Mouse (Mus musculus) embryonic fibroblast, embryonic 13.5 days (primary cell): ENCODE data around the gene Gas1. TPM values are rescaled to one million over a fixed set of nuclear protein-coding genes. Genes with fewer than 3 reads are reported as not detected.

Experiments
- H3K27ac ChIP-seq: 2 replicates; pipeline ENCODE4 v1.5.1; 2012; ENCODE audit warnings: low read length, control low read depth, inconsistent platforms; ENCODE audit not compliant: insufficient read depth
- H3K4me1 ChIP-seq: 2 replicates; pipeline ENCODE4 v1.6.1; 2011; ENCODE audit warnings: low read length; ENCODE audit not compliant: control insufficient read depth, insufficient read depth
- H3K4me3 ChIP-seq: 2 replicates; pipeline ENCODE4 v1.5.1; 2011; ENCODE audit warnings: mild to moderate bottlenecking, control low read depth, low read length; ENCODE audit not compliant: insufficient read depth
- CTCF ChIP-seq: IDR thresholded peaks from 2 replicates; pipeline ENCODE4 v1.5.1; 2011; ENCODE audit warnings: mild to moderate bottlenecking, control low read depth, low read length, moderate library complexity, borderline replicate concordance; ENCODE audit not compliant: insufficient read depth
- POLR2A ChIP-seq: IDR thresholded peaks from 2 replicates; pipeline ENCODE4 v1.6.1; 2011; ENCODE audit warnings: low read depth, mild to moderate bottlenecking, control low read depth, low read length, moderate library complexity
- polyA plus RNA-seq: library from polyadenylated mRNA; stranded (reverse); fragments of >200 nt; gene quantifications from 2 replicates; pipeline ENCODE4 v1.2.4, GENCODE M21; 2011; ENCODE audit warnings: low read depth; ENCODE audit not compliant: missing spikeins, insufficient read length

Gene Gas1
- polyA plus RNA-seq, 1 experiment: 241 TPM

DNA sequence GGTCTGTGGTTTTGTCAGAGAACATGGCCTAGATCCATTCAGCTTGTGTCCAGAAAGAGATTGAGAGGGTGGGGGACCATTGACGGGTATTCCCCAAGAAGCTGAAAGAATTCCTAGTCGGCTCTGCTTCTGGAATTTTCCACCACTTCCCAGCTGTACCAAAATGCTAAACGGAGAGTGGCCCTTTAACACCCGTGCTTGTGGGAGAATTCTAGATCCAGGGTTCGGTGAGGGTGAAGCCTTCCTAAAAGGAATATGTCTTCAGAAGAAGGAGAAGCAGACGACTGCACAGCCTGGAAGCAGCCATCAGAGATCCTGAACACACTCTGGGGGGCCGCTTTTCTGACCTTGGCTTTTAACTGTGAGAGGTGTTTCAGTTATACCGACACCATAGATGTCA is 11.8 kb upstream of the Gas1 start:
- TF ChIP-seq POLR2A: no peak
- H3K4me3 ChIP-seq: no peak overlapping the region
- no peaks in the 10 kb centered on the region for H3K4me1 ChIP-seq
- no peak overlapping the region for H3K27ac ChIP-seq

DNA sequence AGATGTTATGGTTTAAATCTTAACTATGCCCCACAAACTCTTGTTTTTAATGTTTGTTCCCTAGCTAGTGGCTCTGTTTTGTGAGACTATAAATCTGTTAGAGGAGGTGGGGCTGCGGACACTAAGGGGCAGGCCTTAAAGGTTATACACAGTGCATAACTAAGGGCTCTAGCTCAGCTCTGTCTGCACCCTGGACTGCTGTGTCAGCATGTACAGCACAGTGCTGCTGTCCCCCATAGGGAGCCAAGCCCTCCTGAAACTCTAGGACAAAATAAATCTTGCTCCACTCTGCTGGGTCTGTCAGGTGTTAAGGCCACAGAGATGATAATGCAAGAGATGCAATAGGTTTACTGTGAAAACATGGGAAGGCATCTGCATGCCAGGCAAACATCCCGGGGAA is 10.1 kb upstream of the Gas1 start:
- Histone ChIP-seq H3K27ac (no peak overlapping the region), H3K4me3 (no peak overlapping the region), H3K4me1 (no peaks in the 10 kb centered on the region)
- TF ChIP-seq POLR2A (no peak), CTCF (no peak)

DNA sequence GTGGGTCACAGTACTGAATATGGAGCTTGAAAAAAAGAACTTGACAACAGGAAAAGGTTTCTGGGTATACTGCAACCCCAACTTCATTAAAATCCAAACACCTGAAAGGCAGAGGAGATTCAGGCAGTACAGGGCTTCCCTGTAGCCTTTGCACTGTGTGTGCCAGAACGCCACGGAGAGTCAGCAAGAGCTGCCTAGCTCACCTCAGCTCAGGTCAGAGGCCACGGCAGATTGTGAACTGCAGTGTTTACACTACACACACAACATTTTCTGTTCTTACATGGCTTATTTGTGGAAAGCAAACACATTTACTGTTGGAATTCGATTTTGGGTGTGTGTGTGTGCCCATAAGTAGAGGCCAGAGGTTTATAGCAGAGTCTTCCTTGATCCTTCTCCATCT is 5.2 kb upstream of the Gas1 start:
- TF ChIP-seq POLR2A (no peak), CTCF (no peak)
- Histone ChIP-seq H3K4me1 (no peaks in the 10 kb centered on the region), H3K4me3 (no peak overlapping the region), H3K27ac (no peak overlapping the region)

DNA sequence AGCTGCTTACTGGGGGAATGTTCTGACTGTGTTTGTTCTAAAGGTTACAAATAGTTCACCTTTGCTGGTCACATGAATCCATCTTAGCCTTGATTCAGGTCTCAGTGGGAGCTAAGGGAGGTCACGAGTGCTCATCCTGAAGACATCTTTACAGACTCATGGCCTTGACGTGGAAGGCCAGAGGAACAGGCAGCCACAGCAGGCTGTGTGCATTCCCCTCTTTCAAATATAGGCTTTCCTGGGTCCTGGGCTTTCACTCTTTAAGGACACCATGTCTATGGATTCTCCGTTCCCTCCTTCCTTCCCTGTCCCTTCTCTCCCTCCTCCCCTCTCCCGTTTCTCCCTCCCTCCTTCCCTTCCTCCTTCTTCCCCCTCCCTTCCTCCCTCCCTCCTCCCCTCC is 2.5 kb upstream of the Gas1 start:
- Histone ChIP-seq H3K27ac (no peak overlapping the region), H3K4me3 (no peak overlapping the region)

DNA sequence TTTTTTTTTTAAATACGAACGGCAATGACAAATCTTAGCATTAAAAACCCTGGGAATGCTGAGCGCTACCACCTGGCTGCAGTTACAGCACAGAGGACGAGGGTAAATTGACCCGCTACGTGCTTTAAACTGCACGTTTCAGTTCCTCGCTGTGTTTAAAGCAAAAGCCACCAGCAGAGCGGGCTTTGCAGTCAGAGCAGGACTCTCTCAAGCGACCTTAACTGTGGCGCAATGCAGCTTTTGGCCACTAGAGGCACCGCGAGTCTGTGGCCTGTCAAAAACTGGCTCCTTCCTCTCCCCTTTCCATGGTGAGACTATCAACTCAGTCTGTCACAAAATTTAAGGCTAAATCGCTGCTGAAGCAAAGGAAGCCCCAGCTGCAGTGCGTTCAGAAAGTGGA is 1.3 kb upstream of the Gas1 start:
- Histone ChIP-seq H3K27ac (peak overlapping the region; percentile 53), H3K4me3 (peak overlapping the region; percentile 89), H3K4me1 (no peaks in the 10 kb centered on the region)
- TF ChIP-seq POLR2A: peak; percentile 47; the same call in 1 of the 2 replicates
- TF ChIP-seq CTCF: peak; percentile 95

More for the DNA sequence above, 2.5 kb upstream of the Gas1 start:
- H3K4me1 ChIP-seq: no peaks in the 10 kb centered on the region
- TF ChIP-seq POLR2A (no peak), CTCF (no peak)

- Histone ChIP-seq H3K4me3 (peak overlapping the region; percentile 89), H3K27ac (peak overlapping the region; percentile 53), H3K4me1 (no peaks in the 10 kb centered on the region)
- TF ChIP-seq POLR2A (peak; percentile 33; the same call in 1 of the 2 replicates), CTCF (no peak)
These were observed 589 bp upstream of the Gas1 start for GRCm38 (mm10) chr13:60177797-60178110.

DNA sequence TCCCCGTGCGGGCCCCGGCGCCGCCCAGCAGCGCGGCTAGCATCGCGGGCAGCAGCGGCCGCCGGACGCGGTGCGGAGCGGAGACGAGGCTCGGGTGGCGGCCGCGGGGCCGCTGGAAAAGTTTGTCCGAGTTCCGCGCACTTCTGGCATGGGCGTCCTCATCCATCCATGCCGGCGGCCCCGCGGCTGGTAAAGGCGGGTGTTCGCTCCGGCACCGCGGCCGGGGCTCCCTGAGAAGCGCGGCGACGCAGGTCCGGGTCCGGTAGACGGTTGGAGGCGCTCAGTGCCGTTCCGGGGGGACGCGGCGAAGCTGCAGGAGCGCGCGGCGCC is 424 bp downstream of the Gas1 start:
- Histone ChIP-seq H3K4me3 (peak overlapping the region; percentile 89), H3K27ac (peak overlapping the region; percentile 93), H3K4me1 (peaks cover 4% of the 10 kb centered on the region; the same call in 1 of the 2 replicates)
- TF ChIP-seq POLR2A: no peak
- TF ChIP-seq CTCF: no peak

DNA sequence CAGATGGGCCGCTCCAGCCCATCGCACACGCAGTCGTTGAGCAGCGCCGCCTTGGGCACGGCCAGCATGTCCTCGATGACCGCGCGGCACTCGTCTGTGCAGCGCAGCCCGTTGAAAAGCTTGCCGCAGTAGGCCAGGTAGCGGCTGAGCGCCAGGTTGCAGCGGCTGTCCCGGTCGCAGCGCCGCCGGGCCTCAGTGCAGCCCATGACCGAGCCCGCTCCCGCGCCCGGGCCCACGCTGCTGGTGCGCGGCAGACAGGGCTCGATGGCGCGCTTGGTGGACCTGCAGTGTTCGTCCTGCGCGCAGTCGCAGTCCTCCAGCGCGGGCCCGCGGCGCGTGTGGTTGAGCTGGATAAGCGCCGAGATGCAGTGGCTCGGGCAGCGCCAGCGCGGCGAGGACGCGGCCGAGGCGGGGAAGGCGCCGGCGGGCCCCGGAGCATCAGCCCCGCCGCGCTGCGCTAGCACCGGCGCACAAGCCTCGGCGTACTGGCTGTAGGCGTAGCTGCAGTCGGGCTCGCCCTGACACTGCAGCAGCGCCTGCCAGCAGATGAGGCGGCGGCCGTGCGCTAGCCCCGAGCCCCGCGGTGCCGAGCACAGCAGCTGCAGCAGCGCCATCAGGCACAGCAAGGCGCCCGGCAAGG is 909 bp downstream of the Gas1 start:
- Histone ChIP-seq H3K4me3 (peak overlapping the region; percentile 89), H3K4me1 (peaks cover 4% of the 10 kb centered on the region; the same call in 1 of the 2 replicates), H3K27ac (peak overlapping the region; percentile 93)
- TF ChIP-seq POLR2A (peak; percentile 49), CTCF (peak; percentile 29; the same call in 1 of the 2 replicates)

- H3K4me1 ChIP-seq: peaks cover 4% of the 10 kb centered on the region; the same call in 1 of the 2 replicates
- TF ChIP-seq CTCF: no peak
- 0 out of 2 replicates have a peak, but pooled peaks have one; percentile 29 for TF ChIP-seq POLR2A
- H3K27ac ChIP-seq: peak overlapping the region; percentile 93
- peak overlapping the region; percentile 89 for H3K4me3 ChIP-seq
These were observed 1.6 kb downstream of the Gas1 start for GRCm38 (mm10) chr13:60175490-60176135.

- peaks cover 4% of the 10 kb centered on the region; the same call in 1 of the 2 replicates for H3K4me1 ChIP-seq
- H3K27ac ChIP-seq: peak overlapping the region; percentile 93
- TF ChIP-seq POLR2A: 0 out of 2 replicates have a peak, but pooled peaks have one; percentile 21
- TF ChIP-seq CTCF: no peak
- peak overlapping the region; percentile 89 for H3K4me3 ChIP-seq
These were observed 2.2 kb downstream of the Gas1 start for GRCm38 (mm10) chr13:60174953-60175352.

DNA sequence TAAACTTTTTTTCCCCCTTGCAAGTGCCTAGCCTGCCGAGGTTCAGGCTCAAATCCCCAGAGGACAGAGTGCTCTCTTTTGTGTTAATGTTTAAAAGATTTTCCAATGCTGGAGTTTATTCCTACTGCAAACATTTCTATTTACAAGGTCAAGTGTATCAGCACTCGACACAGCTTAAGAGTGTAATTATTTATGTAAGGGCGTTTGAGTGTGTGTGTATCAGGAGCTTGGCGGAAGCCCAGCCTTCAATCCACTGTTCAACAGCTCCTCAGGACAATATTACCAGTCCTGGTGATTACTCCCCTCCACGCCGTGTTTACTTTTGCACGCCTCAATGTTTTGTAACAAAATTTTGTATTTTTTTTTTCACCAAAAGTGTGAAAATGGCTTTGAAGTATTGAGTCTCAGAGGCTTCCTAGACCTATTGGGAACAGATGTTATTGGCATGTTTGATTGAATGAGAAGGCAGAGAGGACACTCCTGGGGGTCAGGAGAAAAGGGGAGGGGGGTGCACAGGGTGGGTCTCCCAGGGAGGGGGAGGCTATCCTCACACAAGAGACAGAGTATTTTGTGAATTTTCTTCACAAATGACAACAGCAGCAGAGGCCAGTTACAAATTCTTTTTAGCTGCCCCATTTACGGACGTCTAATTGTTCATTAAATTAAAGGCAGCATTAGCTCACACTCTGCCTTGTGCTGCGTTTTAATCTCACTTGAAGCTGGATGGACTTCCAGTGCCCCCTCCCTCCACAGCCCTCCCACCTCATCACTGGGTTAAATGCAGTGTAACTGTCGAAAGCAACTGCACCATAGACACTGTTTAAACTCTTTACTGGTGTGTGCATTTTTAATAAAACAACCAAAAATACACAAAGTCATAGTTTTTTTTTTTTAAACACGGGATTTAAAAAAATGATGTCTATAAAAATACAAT is 3.3 kb downstream of the Gas1 start:
- Histone ChIP-seq H3K27ac (peak overlapping the region; percentile 27; the same call in 1 of the 2 replicates), H3K4me3 (peak overlapping the region; percentile 32), H3K4me1 (peaks cover 4% of the 10 kb centered on the region; the same call in 1 of the 2 replicates)
- peak; percentile 47 for TF ChIP-seq POLR2A
- no peak for TF ChIP-seq CTCF
